Mouse (Mus musculus) neural tube, embryonic 12.5 days (tissue): ENCODE results near the gene Wdr24. TPM values are rescaled to one million over a fixed set of nuclear protein-coding genes. Genes with fewer than 3 reads are reported as not detected.
A peak's percentile ranks its signal among the peaks of the same experiment; 100 is the strongest.

Experiments used
- ATAC-seq: fragments of 200-750 bp; cut with Nextera tagmentation; 2 replicates; pipeline ENCODE4 v1.8.0; 2017; ENCODE audit warnings: low read depth, mild to moderate bottlenecking, moderate TSS enrichment, moderate library complexity; ENCODE audit not compliant: low FRiP score
- H3K27ac ChIP-seq: fragments of 300-500 bp; sonication (generic); 2 replicates; pipeline ENCODE4 v1.5.1; 2016
- H3K27me3 ChIP-seq: fragments of 300-500 bp; sonication (generic); replicated peaks from 2 replicates; pipeline ENCODE4 v1.6.1; 2016; ENCODE audit warnings: mild to moderate bottlenecking
- H3K36me3 ChIP-seq: fragments of 300-500 bp; sonication (generic); 2 replicates; pipeline ENCODE4 v1.6.1; 2016; ENCODE audit warnings: mild to moderate bottlenecking
- H3K4me1 ChIP-seq: fragments of 300-500 bp; sonication (generic); 2 replicates; pipeline ENCODE4 v1.6.1; 2016
- H3K4me2 ChIP-seq: fragments of 300-500 bp; sonication (generic); replicated peaks from 2 replicates; pipeline ENCODE4 v1.6.1; 2016; ENCODE audit warnings: mild to moderate bottlenecking
- H3K4me3 ChIP-seq: fragments of 300-500 bp; sonication (generic); 2 replicates; pipeline ENCODE4 v1.5.1; 2016
- H3K9ac ChIP-seq: fragments of 300-500 bp; sonication (generic); 2 replicates; pipeline ENCODE4 v1.6.1; 2016; ENCODE audit warnings: mild to moderate bottlenecking
- H3K9me3 ChIP-seq: fragments of 300-500 bp; sonication (generic); 2 replicates; pipeline ENCODE4 v1.6.1; 2016; ENCODE audit warnings: mild to moderate bottlenecking
- WGBS: fragments of 180-500 bp; shearing (Covaris S2); methylation state at CpG from one replicate; pipeline ENCODE4 v1.1.7; 2016; 5-methylcytosine and 5-hydroxymethylcytosine counted together
- polyA plus RNA-seq: library from polyadenylated mRNA; unstranded; fragments of >200 nt; fragmentation: Nextera tagmentation; extraction: Ambion mirVana; gene quantifications from 2 replicates; pipeline ENCODE4 v1.2.1, GENCODE M21; 2016

Wdr24 gene
- polyA plus RNA-seq, 1 experiment from 2014 or later: 27.6 TPM

DNA sequence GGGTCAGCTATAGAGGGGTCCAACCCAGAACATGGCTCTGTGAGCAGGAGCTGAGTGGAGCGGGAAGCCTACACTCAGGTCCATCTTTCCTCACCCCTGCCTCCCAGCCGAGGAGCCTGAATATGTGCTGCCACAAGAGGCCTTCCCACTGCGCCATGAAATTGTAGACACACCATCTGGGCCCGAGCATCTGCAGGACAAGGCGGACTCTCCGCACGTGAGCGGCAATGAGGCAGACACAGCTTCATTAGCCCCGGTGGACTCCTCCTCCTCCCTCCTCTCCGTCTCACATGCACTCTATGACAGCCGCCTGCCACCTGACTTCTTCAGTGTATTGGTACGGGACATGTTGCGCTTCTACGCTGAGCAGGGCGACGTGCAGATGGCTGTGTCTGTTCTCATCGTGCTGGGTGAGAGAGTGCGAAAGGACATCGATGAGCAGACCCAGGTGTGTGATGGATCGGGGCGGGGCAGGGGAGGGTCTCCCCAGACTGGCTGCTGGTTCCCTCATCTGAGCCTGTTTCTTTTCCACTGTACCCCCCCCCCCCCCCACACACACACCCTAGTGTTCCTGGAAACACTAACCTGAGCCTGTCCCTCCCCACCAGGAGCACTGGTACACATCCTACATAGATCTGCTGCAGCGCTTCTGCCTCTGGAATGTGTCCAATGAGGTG, 4.3 kb downstream of the Wdr24 start:
- 91% methylated on average over 22 of the region's 22 CpGs for whole genome bisulfite sequencing
- no peaks in the 10 kb centered on the region for H3K9me3 ChIP-seq
- H3K4me1 ChIP-seq: peaks cover 75% of the 10 kb centered on the region
- H3K27ac ChIP-seq: no peak overlapping the region
- H3K9ac ChIP-seq: no peak overlapping the region
- H3K27me3 ChIP-seq: no peaks in the 10 kb centered on the region
- H3K4me3 ChIP-seq: no peak overlapping the region
- peaks cover 46% of the 10 kb centered on the region for H3K36me3 ChIP-seq
- H3K4me2 ChIP-seq: peak overlapping the region; percentile 95; the same call in 1 of the 2 replicates
- ATAC-seq: no peak

DNA sequence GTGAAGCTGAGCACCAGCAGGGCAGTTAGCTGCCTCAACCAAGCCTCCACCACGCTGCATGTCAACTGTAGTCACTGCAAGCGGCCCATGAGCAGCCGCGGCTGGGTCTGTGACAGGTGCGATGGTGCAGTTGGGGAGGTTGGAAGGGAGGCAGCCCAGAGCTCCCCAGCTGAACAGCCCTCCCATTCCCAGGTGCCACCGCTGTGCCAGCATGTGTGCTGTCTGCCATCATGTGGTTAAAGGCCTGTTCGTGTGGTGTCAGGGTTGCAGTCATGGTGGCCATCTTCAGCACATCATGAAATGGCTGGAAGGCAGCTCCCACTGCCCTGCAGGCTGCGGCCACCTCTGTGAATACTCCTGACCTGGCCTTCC, 4.8 kb downstream of the Wdr24 start:
- Histone ChIP-seq H3K9me3 (no peaks in the 10 kb centered on the region), H3K9ac (0 out of 2 replicates have a peak overlapping the region, but pooled peaks have one; percentile 5), H3K27ac (no peak overlapping the region), H3K4me3 (peak overlapping the region; percentile 56), H3K27me3 (no peaks in the 10 kb centered on the region), H3K36me3 (peaks cover 46% of the 10 kb centered on the region), H3K4me1 (peaks cover 75% of the 10 kb centered on the region), H3K4me2 (peak overlapping the region; percentile 95)
- no peak for ATAC-seq
- WGBS: 84% methylated on average over 8 of the region's 8 CpGs

DNA sequence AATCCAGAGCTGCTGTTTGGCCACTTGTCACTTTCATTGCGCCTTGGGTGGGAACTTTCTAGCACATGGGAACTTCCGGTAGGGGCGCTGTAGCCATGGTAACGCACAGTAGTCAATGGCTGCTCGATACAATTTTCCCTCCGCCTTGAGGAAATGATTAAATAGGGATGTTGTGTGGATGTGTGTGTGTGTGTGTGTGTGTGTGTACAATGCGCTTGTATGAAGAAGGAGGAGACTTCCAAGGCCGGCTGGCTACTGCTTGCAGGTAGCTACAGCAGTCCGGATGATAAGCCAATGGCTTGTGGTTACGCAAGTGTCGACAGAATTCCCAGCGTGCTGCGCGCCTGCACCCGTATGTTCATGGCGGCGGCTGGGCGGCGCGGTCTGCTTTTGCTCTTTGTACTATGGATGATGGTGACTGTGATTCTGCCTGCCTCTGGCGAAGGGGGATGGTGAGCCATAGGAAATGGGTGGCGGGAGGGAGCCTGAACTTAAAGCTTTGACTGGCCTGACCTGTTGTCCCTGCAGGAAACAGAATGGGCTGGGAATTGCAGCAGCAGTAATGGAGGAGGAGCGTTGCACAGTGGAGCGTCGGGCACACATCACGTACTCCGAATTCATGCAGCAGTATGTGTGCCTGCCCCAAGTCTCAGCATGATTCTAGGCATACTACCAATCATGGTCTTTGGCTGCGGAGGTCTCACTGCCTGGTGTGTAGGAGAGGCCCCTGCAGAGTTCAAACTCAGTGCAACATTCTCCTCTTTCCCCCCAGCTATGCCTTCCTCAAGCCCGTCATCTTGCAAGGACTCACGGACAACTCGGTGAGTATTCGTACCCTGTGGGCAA, 5.5 kb downstream of the Wdr24 start, which contains the start of gene Jmjd8:
TSS of gene Jmjd8 (plus strand) at position 156 of the 846 bp plus-strand sequence.
- peaks cover 46% of the 10 kb centered on the region for H3K36me3 ChIP-seq

DNA sequence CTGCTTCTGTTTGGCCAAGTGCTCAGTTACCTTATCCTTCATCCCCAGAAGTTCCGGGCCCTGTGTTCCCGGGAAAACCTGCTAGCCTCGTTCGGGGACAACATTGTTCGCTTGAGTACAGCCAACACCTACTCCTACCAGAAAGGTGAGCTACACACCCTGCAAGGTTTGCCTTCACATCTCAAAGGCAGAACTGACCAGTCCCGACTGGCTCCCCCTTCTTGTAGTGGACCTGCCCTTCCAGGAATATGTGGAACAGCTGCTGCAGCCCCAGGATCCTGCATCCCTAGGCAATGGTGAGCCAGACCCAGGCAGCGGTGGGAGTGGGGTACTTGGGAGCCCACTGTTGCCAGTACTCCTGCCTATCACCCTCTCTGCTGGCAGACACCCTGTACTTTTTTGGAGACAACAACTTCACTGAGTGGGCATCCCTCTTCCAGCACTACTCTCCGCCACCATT, 6.2 kb downstream of the Wdr24 start:
- WGBS: 47% methylated on average over 8 of the region's 8 CpGs
- Histone ChIP-seq H3K4me2 (peak overlapping the region; percentile 95), H3K27me3 (no peaks in the 10 kb centered on the region), H3K36me3 (peaks cover 46% of the 10 kb centered on the region), H3K9ac (peak overlapping the region; percentile 75), H3K4me1 (peaks cover 80% of the 10 kb centered on the region), H3K27ac (peak overlapping the region; percentile 65), H3K4me3 (peak overlapping the region; percentile 56), H3K9me3 (no peaks in the 10 kb centered on the region)
- no peak for ATAC-seq

More for the DNA sequence above, 5.5 kb downstream of the Wdr24 start, which contains the start of gene Jmjd8:
- peak within 1 kb of the TSS; percentile 56 for H3K4me3 ChIP-seq
- H3K9ac ChIP-seq: peak within 1 kb of the TSS; percentile 75
- peak; percentile 41 for ATAC-seq
- WGBS: 1% methylated on average over 32 of the region's 32 CpGs
- peak within 1 kb of the TSS; percentile 65 for H3K27ac ChIP-seq
- H3K4me2 ChIP-seq: peak within 1 kb of the TSS; percentile 95
- no peaks in the 10 kb centered on the region for H3K9me3 ChIP-seq
- peaks cover 80% of the 10 kb centered on the region for H3K4me1 ChIP-seq
- no peaks in the 10 kb centered on the region for H3K27me3 ChIP-seq

DNA sequence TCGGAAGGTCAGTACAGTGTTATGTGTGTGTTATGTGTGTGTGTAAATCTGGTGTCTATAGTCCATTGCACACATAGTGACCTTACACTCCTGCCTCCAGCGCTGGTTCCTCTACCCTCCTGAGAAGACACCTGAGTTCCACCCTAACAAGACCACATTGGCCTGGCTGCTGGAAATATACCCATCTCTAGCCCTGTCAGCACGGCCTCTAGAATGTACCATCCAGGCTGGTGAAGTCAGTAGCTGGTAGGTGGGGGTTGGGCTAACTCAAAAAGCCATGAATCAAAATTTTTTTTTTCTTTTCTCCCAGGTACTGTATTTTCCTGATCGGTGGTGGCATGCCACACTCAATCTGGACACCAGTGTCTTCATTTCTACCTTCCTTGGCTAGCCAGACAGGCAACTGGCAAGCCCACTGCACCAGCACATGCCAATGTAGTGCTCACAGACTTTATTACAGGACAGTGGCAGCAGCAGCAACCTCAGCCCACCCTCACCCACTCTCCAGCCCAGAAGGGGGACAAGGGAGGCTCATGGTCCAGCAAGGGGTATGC, 6.8 kb downstream of the Wdr24 start:
- Histone ChIP-seq H3K4me2 (peak overlapping the region; percentile 95), H3K4me3 (peak overlapping the region; percentile 56; the same call in 1 of the 2 replicates), H3K9ac (0 out of 2 replicates have a peak overlapping the region, but pooled peaks have one; percentile 75), H3K9me3 (no peaks in the 10 kb centered on the region), H3K27ac (no peak overlapping the region), H3K27me3 (no peaks in the 10 kb centered on the region), H3K36me3 (peaks cover 51% of the 10 kb centered on the region), H3K4me1 (peaks cover 80% of the 10 kb centered on the region)
- ATAC-seq: no peak
- 85% methylated on average over 4 of the region's 4 CpGs for WGBS

DNA sequence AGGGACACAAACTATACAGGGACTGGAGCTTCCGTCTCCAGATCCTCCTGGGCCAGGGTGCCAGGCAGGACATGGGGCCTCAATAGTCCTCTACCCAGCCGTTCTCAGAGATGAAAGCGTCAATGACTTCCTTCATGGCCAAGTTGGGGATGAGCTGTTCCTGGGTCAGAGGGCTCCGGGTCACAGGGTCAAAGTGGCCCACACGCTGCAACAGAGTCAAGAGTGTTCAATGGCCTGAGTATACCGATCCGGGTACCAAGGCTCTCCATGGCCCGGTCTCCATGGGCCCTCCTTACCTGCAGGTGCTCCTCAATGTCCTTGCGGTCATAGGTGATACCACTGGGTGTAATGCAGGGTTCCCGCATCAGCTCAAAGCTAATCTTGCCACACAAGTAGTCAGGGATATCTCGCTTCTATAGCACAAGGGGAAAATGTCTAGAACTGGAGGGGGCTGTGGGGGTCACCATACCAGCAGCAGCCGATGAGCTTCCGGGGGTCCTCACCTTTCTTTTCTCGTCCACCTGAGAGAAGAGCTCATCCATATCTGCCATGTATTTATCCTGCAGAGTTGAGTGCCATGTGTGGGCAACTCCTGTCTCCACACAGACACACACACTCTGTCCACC, 7.5 kb downstream of the Wdr24 start:
- Histone ChIP-seq H3K36me3 (peaks cover 49% of the 10 kb centered on the region), H3K4me3 (no peak overlapping the region), H3K9me3 (no peaks in the 10 kb centered on the region), H3K9ac (no peak overlapping the region), H3K4me2 (peak overlapping the region; percentile 95), H3K4me1 (peaks cover 81% of the 10 kb centered on the region), H3K27ac (no peak overlapping the region), H3K27me3 (no peaks in the 10 kb centered on the region)
- 89% methylated on average over 14 of the region's 14 CpGs for WGBS
- no peak for ATAC-seq

DNA sequence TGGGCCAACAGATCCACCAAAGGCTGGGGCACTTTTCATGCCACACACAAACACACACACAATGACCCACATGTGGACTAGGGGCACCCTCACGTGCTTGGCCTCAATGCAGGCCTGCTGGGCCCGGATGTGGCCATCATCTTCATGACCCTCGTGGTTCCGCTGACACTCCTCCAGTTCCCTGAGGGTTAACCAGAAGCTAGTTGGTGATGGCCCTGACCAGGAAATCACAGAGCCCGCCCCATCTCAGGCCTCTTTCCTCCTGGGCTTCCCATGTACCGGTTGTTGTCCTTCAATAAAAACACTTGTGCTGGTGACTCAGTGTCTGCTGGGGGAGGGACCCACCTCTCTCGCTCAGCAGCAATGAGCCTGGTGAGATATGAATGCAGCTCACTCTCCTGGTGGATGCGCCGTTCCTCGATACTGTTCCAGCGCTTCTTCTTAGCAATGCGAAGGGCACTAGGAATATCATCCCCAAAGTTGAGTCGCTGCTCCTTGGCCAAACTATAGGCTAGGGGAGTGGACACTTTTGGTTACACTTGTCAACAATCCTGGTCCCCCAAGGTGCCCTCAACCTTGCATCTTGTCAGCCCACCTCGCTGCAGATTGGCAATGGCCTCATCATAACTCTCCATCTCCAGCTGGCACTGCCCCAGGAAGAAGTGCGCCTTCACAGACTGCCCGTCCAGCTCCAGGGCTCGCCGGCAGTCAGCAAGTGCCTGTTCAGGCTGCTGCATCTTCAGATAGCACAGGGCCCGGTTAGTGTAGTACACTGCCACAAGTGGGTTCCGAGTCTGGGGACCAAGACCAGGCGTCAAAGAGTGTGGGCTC, 8.2 kb downstream of the Wdr24 start:
- Histone ChIP-seq H3K9ac (peak overlapping the region; percentile 92), H3K4me3 (peak overlapping the region; percentile 79), H3K4me2 (peak overlapping the region; percentile 95), H3K9me3 (no peaks in the 10 kb centered on the region), H3K27ac (no peak overlapping the region; the same call in 1 of the 2 replicates), H3K36me3 (peaks cover 42% of the 10 kb centered on the region), H3K4me1 (peaks cover 81% of the 10 kb centered on the region), H3K27me3 (no peaks in the 10 kb centered on the region)
- WGBS: 67% methylated on average over 21 of the region's 21 CpGs
- ATAC-seq: no peak

DNA sequence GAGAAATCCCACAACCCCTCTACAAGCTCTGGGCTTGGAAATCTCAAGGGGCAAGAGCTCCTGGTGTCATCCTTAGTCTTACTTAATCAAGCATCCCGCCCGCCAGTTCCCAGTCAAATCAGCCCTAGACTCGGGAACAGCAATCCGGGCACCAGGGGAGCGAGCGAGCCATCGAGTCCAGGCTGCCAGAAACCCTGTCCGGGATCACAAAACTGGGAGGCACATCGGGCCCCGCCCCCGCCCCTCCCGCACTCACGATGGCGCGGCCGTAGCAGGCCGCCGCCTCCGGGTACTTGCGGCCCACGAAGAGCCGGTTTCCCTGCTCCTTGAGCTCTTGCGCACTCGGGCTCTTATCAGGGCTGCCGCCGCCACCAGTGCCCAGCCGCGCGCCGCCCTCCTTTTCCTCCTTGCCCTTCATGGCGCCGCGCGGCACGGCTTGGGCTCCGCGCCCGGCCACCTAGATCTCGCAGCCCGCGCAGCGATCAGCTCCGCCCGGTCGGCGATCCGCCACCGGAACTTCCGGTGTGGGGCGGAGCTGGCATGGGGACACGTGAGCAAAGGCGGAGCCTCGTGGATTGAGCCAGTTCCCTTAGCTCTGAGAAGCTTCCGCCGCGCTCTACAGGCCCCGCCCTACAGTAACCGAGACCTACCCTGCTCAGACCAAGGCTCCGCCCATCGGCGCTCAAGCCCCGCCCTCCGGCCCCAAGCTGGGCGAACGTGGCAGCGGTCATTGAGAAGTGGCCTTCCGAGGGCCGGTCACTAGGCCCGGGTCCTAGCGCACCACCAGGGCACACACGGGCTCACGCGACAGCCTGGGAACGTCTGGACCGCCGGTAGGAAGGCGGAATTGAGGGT, 9.2 kb downstream of the Wdr24 start:
- Histone ChIP-seq H3K9me3 (no peaks in the 10 kb centered on the region), H3K9ac (peak overlapping the region; percentile 92), H3K4me3 (peak overlapping the region; percentile 79), H3K36me3 (peaks cover 32% of the 10 kb centered on the region), H3K4me2 (peak overlapping the region; percentile 95), H3K27ac (peak overlapping the region; percentile 88), H3K4me1 (peaks cover 82% of the 10 kb centered on the region), H3K27me3 (no peaks in the 10 kb centered on the region)
- peak; percentile 90 for ATAC-seq
- WGBS: under 1% methylated on average over 77 of the region's 77 CpGs

DNA sequence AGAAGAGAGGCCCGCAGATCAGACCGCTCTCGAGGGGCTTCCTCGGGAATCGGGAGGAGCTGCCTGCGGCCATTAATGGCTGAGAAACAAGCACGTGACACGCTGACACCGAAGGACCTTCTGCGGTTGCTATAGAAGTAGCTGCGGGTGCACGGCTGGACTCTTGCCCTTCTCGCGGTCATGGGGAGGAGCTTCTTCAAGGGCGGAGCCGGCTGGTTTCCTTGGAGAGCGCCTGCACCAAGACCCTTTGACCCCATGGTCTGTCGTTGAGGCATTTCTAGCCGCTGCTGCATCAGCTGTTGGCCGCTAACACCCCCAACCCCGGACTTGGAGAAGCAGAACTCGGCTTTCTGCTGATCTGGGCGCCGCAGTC, 9.8 kb downstream of the Wdr24 start, which contains the start of gene Stub1:
TSS of gene Stub1 (minus strand) at position 114 of the 373 bp plus-strand sequence.
- Histone ChIP-seq H3K9ac (peak within 1 kb of the TSS; percentile 92), H3K27me3 (no peaks in the 10 kb centered on the region), H3K36me3 (peaks cover 32% of the 10 kb centered on the region), H3K4me3 (peak within 1 kb of the TSS; percentile 79), H3K27ac (peak within 1 kb of the TSS; percentile 88), H3K4me2 (peak within 1 kb of the TSS; percentile 95), H3K4me1 (peaks cover 83% of the 10 kb centered on the region), H3K9me3 (no peaks in the 10 kb centered on the region)
- peak; percentile 50 for ATAC-seq
- under 1% methylated on average over 24 of the region's 24 CpGs for WGBS

DNA sequence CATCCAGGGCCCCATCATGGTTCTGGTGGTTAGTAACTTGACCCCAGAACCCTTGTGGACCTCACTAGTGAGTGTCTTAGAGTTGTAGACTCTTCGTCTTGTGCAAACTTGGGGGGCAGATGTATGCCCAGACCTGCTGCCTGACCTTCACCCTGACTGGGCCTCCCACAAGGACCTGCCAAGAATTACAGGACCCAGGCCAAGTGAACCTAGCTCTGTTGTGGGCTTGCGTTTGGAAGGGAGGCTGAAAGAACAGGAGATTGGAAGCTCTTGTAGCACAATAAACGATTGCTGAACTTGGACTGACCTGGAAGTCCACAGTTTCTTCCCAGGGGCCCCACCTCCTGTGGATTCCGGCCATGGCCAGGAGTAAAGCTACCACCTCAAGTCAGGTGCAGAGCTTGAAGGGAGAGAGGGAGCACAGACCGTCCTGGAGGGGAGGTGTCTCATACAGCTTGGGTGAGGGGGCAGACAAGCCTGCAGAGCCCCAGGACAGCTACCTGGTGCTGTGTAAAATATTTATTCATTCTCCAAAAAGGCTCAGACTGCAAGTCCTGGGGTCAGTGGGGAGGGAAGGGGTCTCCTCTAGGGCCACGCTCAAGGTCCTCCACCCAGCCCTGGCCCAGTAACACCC, 10.7 kb downstream of the Wdr24 start:
- Histone ChIP-seq H3K4me2 (peak overlapping the region; percentile 95), H3K36me3 (peaks cover 36% of the 10 kb centered on the region), H3K4me1 (peaks cover 82% of the 10 kb centered on the region), H3K4me3 (peak overlapping the region; percentile 79), H3K9ac (peak overlapping the region; percentile 92), H3K9me3 (no peaks in the 10 kb centered on the region), H3K27me3 (no peaks in the 10 kb centered on the region), H3K27ac (peak overlapping the region; percentile 88)
- ATAC-seq: no peak
- 60% methylated on average over 6 of the region's 6 CpGs for WGBS
